Mouse (Mus musculus): ENCODE measurements at regions not wholly inside any gene's neighbourhood (a gene's known extent, or its start where the extent isn't known, plus 50 kb on each side); places are given as distances from the start of the nearest gene placed in this dataset.

GRCm38 (mm10) chr1:153988297-153988696 is 88.3 kb upstream of the Teddm2 start:
- no peak for TF ChIP-seq CTCF (IDR thresholded peaks at IDR 0.05; ENCODE audit: low read depth)
- no peak for TF ChIP-seq EP300 (IDR thresholded peaks at IDR 0.05; ENCODE audit: low read depth)
